Mouse (Mus musculus): ENCODE data around the gene Parva.

- TF ChIP-seq HCFC1 (IDR thresholded peaks at IDR 0.05; ENCODE audit: borderline replicate concordance, insufficient read depth, low read length) (no peak), ZNF384 (IDR thresholded peaks at IDR 0.05; ENCODE audit: low read depth, low read length) (no peak), MAFK (IDR thresholded peaks at IDR 0.05; ENCODE audit: insufficient read depth, low read depth, low read length) (no peak), ZC3H11A (IDR thresholded peaks at IDR 0.05; ENCODE audit: borderline replicate concordance, low read depth, low read length) (no peak), CHD2 (IDR thresholded peaks at IDR 0.05; ENCODE audit: low read depth, low read length) (no peak)
Measured at GRCm38 (mm10) chr7:112602966-112603365, 175.7 kb downstream of the Parva start.

Data from ES-E14 (cell line).